Comparison of ENCODE assay signal across 11 mouse cellular contexts in the genomic region with DNA sequence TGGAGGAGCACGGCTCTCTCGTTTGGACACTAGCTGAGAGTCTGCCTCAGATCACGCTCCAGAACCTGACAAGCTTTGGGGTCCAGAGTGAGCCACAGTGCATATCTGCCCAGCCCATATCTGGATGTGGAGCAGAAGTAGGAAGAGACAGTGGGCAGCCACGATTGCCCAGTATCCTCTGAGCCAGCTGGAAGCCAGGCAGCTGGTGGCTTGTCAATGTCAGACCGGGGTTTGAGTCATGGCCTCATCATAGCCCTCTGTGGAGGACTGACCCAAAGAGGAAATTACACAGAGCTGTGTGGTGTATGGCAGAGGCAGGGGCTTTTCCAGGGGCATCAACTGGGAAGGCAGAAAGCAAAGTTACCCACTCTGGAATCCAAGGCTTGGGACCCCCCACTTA. TPM values are rescaled to one million over a fixed set of nuclear protein-coding genes. Genes with fewer than 3 reads are reported as not detected.
A peak's percentile ranks its signal among the peaks of the same experiment; 100 is the strongest.
DNase-seq lines count a peak whose midpoint lies in the region; ATAC-seq and TF ChIP-seq lines count a peak whose summit lies in the region.
"Had no signal": no experiment of that assay in that cellular context is flagged by ENCODE, and none has a peak within 500 bp of the region (broad histone marks: within the 10 kb centered on the region; RNA-seq: fewer than 3 reads in every experiment).

No protein-coding gene starts in this region.

- DNase-seq in cerebellum, adult 11 months: peak; percentile 22
- DNase-seq in cerebellum, adult 9-10 months: no peak
- DNase-seq in lung, embryonic 14.5 days: peak; percentile 11
- DNase-seq in lung, postnatal 25 days (ENCODE audit: low spot score): no peak
- DNase-seq in B cell, adult 2 months: no peak

- no peak for ATAC-seq in lung, embryonic 14.5 days (ENCODE audit: insufficient read depth)
- ATAC-seq in embryonic facial prominence, embryonic 13.5 days (ENCODE audit: insufficient number of reproducible peaks, insufficient read depth, low FRiP score, low TSS enrichment, low read depth): no peak
- no peak for ATAC-seq in stomach, embryonic 15.5 days (ENCODE audit: insufficient read depth, low FRiP score, low read depth)
- no peak for ATAC-seq in megakaryocyte-erythroid progenitor cell, adult 5-6 weeks (replicated peaks; ENCODE audit: low FRiP score, low TSS enrichment, poor library complexity, severe bottlenecking)
- ATAC-seq: midbrain, embryonic 13.5 days had no signal

- WGBS in lung, embryonic 14.5 days: 53% methylated on average over 5 of the region's 5 CpGs
- WGBS in embryonic facial prominence, embryonic 13.5 days: 82% methylated on average over 5 of the region's 5 CpGs
- 59% methylated on average over 5 of the region's 5 CpGs for WGBS in stomach, embryonic 15.5 days

- H3K36me3 ChIP-seq in lung, embryonic 14.5 days (ENCODE audit: insufficient read depth): no peaks in the 10 kb centered on the region
- no peaks in the 10 kb centered on the region for H3K36me3 ChIP-seq in embryonic facial prominence, embryonic 13.5 days
- H3K36me3 ChIP-seq in stomach, embryonic 15.5 days: no peaks in the 10 kb centered on the region
- H3K36me3 ChIP-seq: limb, embryonic 13.5 days; midbrain, embryonic 13.5 days had no signal

- no peak overlapping the region for H3K9ac ChIP-seq in lung, embryonic 14.5 days
- 0 out of 2 replicates have a peak overlapping the region, but pooled peaks have one; percentile 1 for H3K9ac ChIP-seq in embryonic facial prominence, embryonic 13.5 days
- H3K9ac ChIP-seq in stomach, embryonic 15.5 days: no peak overlapping the region
- H3K9ac ChIP-seq: forebrain, postnatal 0 days; midbrain, embryonic 13.5 days had no signal

- H3K9me3 ChIP-seq in lung, embryonic 14.5 days (ENCODE audit: low read depth, low read length): no peaks in the 10 kb centered on the region
- H3K9me3 ChIP-seq in embryonic facial prominence, embryonic 13.5 days: no peaks in the 10 kb centered on the region
- H3K9me3 ChIP-seq in stomach, embryonic 15.5 days: no peaks in the 10 kb centered on the region
- H3K9me3 ChIP-seq: limb, embryonic 13.5 days; midbrain, embryonic 13.5 days had no signal

- TF ChIP-seq CTCF in lung, embryonic 14.5 days (IDR thresholded peaks at IDR 0.05; ENCODE audit: low read depth): no peak

- H3K27me3 ChIP-seq in lung, embryonic 14.5 days (ENCODE audit: insufficient read depth, low read length): no peaks in the 10 kb centered on the region
- H3K27me3 ChIP-seq in embryonic facial prominence, embryonic 13.5 days: peaks cover 5% of the 10 kb centered on the region; the same call in 1 of the 2 replicates
- no peaks in the 10 kb centered on the region for H3K27me3 ChIP-seq in stomach, embryonic 15.5 days (replicated peaks)
- H3K27me3 ChIP-seq: limb, embryonic 13.5 days had no signal

- H3K4me1 ChIP-seq in lung, embryonic 14.5 days (ENCODE audit: insufficient read depth): peaks cover 38% of the 10 kb centered on the region
- H3K4me1 ChIP-seq in embryonic facial prominence, embryonic 13.5 days: peaks cover 62% of the 10 kb centered on the region
- H3K4me1 ChIP-seq in stomach, embryonic 15.5 days: peaks cover 32% of the 10 kb centered on the region

- H3K27ac ChIP-seq in lung, embryonic 14.5 days (ENCODE audit: low read depth): no peak overlapping the region; the same call in 1 of the 2 replicates
- peak overlapping the region; percentile 44; the same call in 1 of the 2 replicates for H3K27ac ChIP-seq in embryonic facial prominence, embryonic 13.5 days
- peak overlapping the region; percentile 44; the same call in 1 of the 2 replicates for H3K27ac ChIP-seq in stomach, embryonic 15.5 days
- H3K27ac ChIP-seq: limb, embryonic 13.5 days; midbrain, embryonic 13.5 days had no signal

- H3K4me2 ChIP-seq in lung, embryonic 14.5 days: no peak overlapping the region
- H3K4me2 ChIP-seq in embryonic facial prominence, embryonic 13.5 days: no peak overlapping the region
- no peak overlapping the region for H3K4me2 ChIP-seq in stomach, embryonic 15.5 days
- H3K4me2 ChIP-seq: limb, embryonic 13.5 days; midbrain, embryonic 13.5 days had no signal

- H3K4me3 ChIP-seq in lung, embryonic 14.5 days (ENCODE audit: low read depth, low read length): no peak overlapping the region
- H3K4me3 ChIP-seq in embryonic facial prominence, embryonic 13.5 days: no peak overlapping the region
- H3K4me3 ChIP-seq in stomach, embryonic 15.5 days (replicated peaks): no peak overlapping the region
- H3K4me3 ChIP-seq: limb, embryonic 13.5 days; midbrain, embryonic 13.5 days had no signal

RNA-seq across cellular contexts. Expression of gene Nfkbia, which starts 25.6 kb away (rescaled TPM):
- polyA plus RNA-seq in lung, embryonic 14.5 days (2014; fragmentation: Nextera tagmentation; extraction: Ambion mirVana): 81.0 and 93.6 TPM in 2 replicates
- polyA plus RNA-seq in embryonic facial prominence, embryonic 13.5 days (2015; fragmentation: Nextera tagmentation; extraction: Ambion mirVana): 117 and 126 TPM in 2 replicates
- polyA plus RNA-seq in stomach, embryonic 15.5 days (2015; fragmentation: Nextera tagmentation; extraction: Ambion mirVana): 78.4 and 81.8 TPM in 2 replicates
- total RNA-seq in megakaryocyte-erythroid progenitor cell, adult 5-6 weeks (2014; fragmentation: Nextera tagmentation): 13.8 and 29.4 TPM in 2 replicates
- 71.6 and 81.5 TPM in 2 replicates for total RNA-seq in megakaryocyte-erythroid progenitor cell, adult 5-6 weeks (2017)

Comparison
In these comparisons a context has a peak if more than half of its experiments do, and no peak if none do; other contexts are left out.
1. DNase-seq: peak in cerebellum, adult 11 months (single experiment) and lung, embryonic 14.5 days (single experiment); none in cerebellum, adult 9-10 months (single experiment), lung, postnatal 25 days (single experiment) and B cell, adult 2 months (0 of 2).